Mouse (Mus musculus): ENCODE measurements at regions not wholly inside any gene's neighbourhood (a gene's known extent, or its start where the extent isn't known, plus 50 kb on each side); places are given as distances from the start of the nearest gene placed in this dataset.

- TF ChIP-seq RCOR1 (IDR thresholded peaks at IDR 0.05; ENCODE audit: low read depth, low read length) (no peak), CTCF (IDR thresholded peaks at IDR 0.05 in 2 of 3, conservative IDR thresholded peaks at IDR 0.05 in 1 of 3; ENCODE audit: control insufficient read depth in 1 of 3, insufficient read depth in 1 of 3, low read depth in 2 of 3, low read length in 3 of 3, poor library complexity in 1 of 3, severe bottlenecking in 1 of 3) (no peak), EP300 (IDR thresholded peaks at IDR 0.05; ENCODE audit: low read depth in 1 of 2, low read length in 2 of 2) (no peak), POLR2A (IDR thresholded peaks at IDR 0.05; ENCODE audit: control insufficient read depth in 1 of 2, insufficient read depth in 1 of 2, low read depth in 1 of 2, low read length in 2 of 2, poor library complexity in 1 of 2) (no peak)
These were observed 228.0 kb upstream of the Gm5148 start for GRCm38 (mm10) chr3:37952251-37952650.
